Mouse (Mus musculus): ENCODE measurements at regions not wholly inside any gene's neighbourhood (a gene's known extent, or its start where the extent isn't known, plus 50 kb on each side); places are given as distances from the start of the nearest gene placed in this dataset.

DNA sequence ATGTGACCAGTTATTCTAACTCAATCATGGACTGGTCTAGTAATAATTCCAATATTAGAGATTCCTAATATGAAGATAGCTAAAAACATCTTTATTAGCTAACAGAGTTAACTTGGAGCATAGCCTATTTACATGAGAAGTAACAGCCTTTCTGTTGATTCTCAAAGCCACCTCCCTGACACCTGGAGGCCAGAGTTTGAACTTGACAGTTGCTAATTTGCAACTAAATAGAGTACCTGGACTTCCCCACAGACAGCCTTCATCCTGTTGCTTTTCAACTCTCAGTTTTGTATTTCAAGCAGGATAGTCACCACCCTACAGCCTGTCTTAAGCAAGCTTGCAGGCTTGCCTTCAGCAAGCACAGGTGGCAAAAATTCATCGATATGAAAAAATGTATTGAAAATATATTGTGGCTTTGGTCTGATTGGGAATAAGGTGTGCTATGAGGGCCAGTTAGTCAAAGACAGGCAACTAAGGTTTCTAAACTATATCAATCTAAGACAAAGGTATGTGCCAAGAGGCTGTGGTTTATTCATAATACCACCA, 264.1 kb upstream of the Tet2 start:
- no peak overlapping the region for H3K27ac ChIP-seq (ENCODE audit: control insufficient read depth, insufficient read depth, low read depth, low read length, poor library complexity)
- TF ChIP-seq POLR2A (IDR thresholded peaks at IDR 0.05; ENCODE audit: borderline replicate concordance, control insufficient read depth, low read depth, low read length) (no peak), CTCF (IDR thresholded peaks at IDR 0.05; ENCODE audit: control insufficient read depth, insufficient read depth, low read length) (no peak)
- no peak overlapping the region for H3K4me3 ChIP-seq (replicated peaks; ENCODE audit: control insufficient read depth, low read depth, low read length)
- 78% methylated on average over 1 of the region's 1 CpGs for WGBS
- no peaks in the 10 kb centered on the region for H3K4me1 ChIP-seq (ENCODE audit: control insufficient read depth, insufficient read depth, low read length)

DNA sequence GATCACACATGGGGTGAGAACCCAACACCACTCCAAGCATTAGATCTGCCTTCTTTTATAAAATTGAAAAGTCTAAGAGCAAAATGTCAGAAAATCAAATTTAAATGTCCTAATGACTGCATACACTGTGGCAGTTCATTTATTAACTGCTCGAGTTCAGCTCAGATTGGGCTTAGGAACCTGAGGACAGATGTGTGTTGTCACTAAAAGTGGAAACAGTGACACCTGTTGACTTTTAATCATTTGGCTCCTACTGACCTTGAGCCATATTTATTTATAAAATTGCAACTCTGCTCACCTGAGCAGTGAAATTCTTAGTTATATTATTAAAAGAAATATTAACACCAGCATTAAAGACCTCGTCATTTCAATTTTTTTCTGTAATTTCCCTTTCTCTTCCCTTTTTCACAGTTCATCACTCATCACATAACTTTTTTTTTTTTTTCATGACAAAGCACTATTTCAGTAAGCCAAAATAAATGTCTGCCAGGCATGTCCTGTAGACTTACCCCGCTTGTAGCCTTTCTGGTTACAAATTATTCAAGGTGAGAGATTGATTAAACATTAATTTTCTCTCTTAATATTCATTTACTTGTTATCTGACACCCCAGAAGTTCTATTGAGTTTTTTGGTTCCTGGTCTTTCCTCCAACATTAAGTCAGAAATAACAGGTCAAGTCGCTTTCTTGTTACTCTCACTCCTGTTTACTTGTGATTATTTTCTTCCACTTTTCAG, 274.2 kb upstream of the Tet2 start:
- no peak for TF ChIP-seq POLR2A (IDR thresholded peaks at IDR 0.05; ENCODE audit: borderline replicate concordance, control insufficient read depth, low read depth, low read length)
- TF ChIP-seq CTCF (IDR thresholded peaks at IDR 0.05; ENCODE audit: control insufficient read depth, insufficient read depth, low read length): no peak
- 47% methylated on average over 4 of the region's 4 CpGs for WGBS
- Histone ChIP-seq H3K4me1 (ENCODE audit: control insufficient read depth, insufficient read depth, low read length) (no peaks in the 10 kb centered on the region), H3K4me3 (replicated peaks; ENCODE audit: control insufficient read depth, low read depth, low read length) (no peak overlapping the region), H3K27ac (ENCODE audit: control insufficient read depth, insufficient read depth, low read depth, low read length, poor library complexity) (no peak overlapping the region)

DNA sequence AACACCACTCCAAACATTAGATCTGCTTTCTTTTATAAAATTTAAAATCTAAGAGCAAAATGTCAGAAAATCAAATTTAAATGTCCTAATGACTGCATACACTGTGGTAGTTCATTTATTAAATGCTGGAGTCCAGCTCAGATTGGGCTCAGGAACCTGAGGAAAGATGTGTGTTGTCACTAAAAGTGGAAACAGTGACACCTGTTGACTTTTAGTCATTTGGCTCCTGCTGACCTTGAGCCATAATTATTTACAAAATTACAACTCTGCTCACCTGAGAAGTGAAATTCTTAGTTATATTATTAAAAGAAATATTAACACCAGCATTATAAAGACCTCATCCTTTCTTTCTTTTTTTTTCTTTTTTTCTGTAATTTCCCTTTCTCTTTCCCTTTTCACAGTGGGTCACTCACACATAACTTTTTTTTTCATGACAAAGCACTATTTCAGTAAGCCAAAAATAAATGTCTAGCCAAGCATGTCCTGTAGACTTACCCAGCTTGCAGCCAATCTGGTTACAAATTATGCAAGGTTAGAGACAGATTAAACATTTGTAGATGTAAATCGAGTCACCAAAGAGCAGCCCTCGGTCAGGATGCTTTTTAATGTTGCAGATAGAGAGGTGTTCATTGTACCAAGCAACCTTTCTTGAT, 288.9 kb upstream of the Tet2 start:
- WGBS: 63% methylated on average over 2 of the region's 2 CpGs
- no peaks in the 10 kb centered on the region for H3K4me1 ChIP-seq (ENCODE audit: control insufficient read depth, insufficient read depth, low read length)
- no peak overlapping the region for H3K27ac ChIP-seq (ENCODE audit: control insufficient read depth, insufficient read depth, low read depth, low read length, poor library complexity)
- TF ChIP-seq CTCF (IDR thresholded peaks at IDR 0.05; ENCODE audit: control insufficient read depth, insufficient read depth, low read length) (no peak), POLR2A (IDR thresholded peaks at IDR 0.05; ENCODE audit: borderline replicate concordance, control insufficient read depth, low read depth, low read length) (no peak)
- H3K4me3 ChIP-seq (replicated peaks; ENCODE audit: control insufficient read depth, low read depth, low read length): no peak overlapping the region

DNA sequence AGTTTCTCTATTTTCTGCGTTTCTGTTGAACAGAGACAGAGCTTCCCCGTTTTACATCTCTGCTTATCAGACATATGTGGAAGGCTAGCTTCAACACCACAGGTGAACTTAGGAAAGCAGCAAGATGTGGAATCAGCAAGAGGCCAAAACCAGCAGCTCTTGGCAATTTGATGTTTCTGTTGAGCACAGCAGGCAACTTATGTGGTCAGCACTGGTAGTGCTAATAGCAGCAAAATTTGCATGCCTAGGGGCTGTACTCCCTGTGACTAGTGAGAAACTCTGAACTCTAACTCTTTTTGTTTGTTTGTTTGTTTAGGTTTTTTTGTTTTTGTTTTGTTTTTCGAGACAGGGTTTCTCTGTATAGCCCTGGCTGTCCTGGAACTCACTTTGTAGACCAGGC, 289.5 kb upstream of the Tet2 start:
- Histone ChIP-seq H3K4me1 (ENCODE audit: control insufficient read depth, insufficient read depth, low read length) (no peaks in the 10 kb centered on the region), H3K4me3 (replicated peaks; ENCODE audit: control insufficient read depth, low read depth, low read length) (no peak overlapping the region), H3K27ac (ENCODE audit: control insufficient read depth, insufficient read depth, low read depth, low read length, poor library complexity) (no peak overlapping the region)
- TF ChIP-seq POLR2A (IDR thresholded peaks at IDR 0.05; ENCODE audit: borderline replicate concordance, control insufficient read depth, low read depth, low read length) (no peak), CTCF (IDR thresholded peaks at IDR 0.05; ENCODE audit: control insufficient read depth, insufficient read depth, low read length) (no peak)
- 68% methylated on average over 3 of the region's 3 CpGs for WGBS

DNA sequence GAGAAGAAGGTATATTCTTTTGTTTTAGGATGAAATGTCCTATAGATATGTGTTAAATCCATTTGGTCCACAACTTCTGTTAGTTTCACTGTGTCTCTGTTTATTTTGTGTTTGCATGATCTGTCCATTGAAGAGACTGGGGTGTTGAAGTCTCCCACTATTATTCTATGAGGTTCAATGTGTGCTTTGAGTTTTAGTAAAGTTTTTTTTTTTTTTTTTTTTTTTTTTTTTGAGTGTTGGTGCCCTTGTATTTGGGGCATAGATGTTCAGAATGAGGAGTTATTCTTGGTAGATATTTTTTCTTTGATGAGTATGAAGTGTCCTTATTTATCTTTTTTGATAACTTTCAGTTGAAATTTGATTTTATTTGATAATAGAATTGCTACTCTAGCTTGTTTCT, 301.4 kb upstream of the Tet2 start:
- Histone ChIP-seq H3K4me3 (replicated peaks; ENCODE audit: control insufficient read depth, low read depth, low read length) (no peak overlapping the region), H3K4me1 (ENCODE audit: control insufficient read depth, insufficient read depth, low read length) (no peaks in the 10 kb centered on the region), H3K27ac (ENCODE audit: control insufficient read depth, insufficient read depth, low read depth, low read length, poor library complexity) (no peak overlapping the region)
- TF ChIP-seq CTCF (IDR thresholded peaks at IDR 0.05; ENCODE audit: control insufficient read depth, insufficient read depth, low read length): no peak

DNA sequence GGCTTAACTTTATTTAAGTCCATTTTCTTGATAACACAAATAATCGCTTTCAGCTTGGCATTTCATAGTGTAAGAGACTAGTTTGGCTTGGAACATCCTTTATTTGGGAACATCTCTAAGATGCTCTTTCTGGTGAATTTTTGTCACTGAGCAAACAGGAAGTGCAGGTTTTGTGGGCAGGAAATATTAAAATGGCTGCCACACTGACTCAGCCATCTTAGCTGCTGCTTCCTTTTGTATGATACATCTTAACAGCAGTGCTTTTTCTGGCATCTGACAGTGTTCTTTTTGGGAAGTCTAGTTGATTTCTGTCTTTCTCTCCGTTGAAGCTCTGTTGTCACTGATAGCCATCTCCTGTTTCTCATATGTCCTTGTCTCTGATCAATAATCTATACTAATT, 329.4 kb upstream of the Tet2 start:
- Histone ChIP-seq H3K27ac (ENCODE audit: control insufficient read depth, insufficient read depth, low read depth, low read length, poor library complexity) (no peak overlapping the region), H3K4me1 (ENCODE audit: control insufficient read depth, insufficient read depth, low read length) (no peaks in the 10 kb centered on the region), H3K4me3 (replicated peaks; ENCODE audit: control insufficient read depth, low read depth, low read length) (no peak overlapping the region)
- 50% methylated on average over 2 of the region's 2 CpGs for WGBS
- TF ChIP-seq POLR2A (IDR thresholded peaks at IDR 0.05; ENCODE audit: borderline replicate concordance, control insufficient read depth, low read depth, low read length) (no peak), CTCF (IDR thresholded peaks at IDR 0.05; ENCODE audit: control insufficient read depth, insufficient read depth, low read length) (no peak)

DNA sequence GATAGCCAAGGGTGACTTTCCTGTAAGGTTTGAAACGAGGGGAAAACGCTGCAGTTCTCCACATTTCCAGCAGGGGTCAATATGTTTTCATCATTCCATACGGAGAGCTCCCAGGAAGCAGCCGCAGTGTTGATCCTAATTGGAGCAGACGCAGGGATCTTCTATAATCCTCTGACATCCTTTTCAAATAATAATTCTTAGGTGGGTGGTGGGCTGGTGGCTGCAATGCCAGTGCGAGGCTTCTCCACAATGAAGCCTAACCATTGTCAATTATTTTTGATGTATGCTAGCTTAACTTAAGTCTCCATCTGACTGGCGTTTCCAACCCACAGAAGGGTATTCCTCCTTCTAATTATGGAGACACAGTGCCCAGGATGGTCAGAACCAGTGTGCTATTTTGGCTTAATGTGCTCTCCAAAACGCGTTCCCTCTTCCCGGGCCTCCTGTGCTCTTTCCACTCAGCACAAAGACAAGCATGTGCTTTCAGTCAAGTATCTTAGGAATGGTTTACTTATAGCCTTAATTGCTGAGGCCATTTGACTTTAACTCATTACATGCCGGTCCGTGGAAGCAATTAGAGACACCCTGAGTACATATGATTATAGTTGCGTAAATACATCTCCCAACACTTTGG, 331.6 kb upstream of the Tet2 start:
- H3K4me3 ChIP-seq (replicated peaks; ENCODE audit: control insufficient read depth, low read depth, low read length): no peak overlapping the region
- 37% methylated on average over 13 of the region's 13 CpGs for WGBS
- no peak for TF ChIP-seq POLR2A (IDR thresholded peaks at IDR 0.05; ENCODE audit: borderline replicate concordance, control insufficient read depth, low read depth, low read length)
- TF ChIP-seq CTCF (IDR thresholded peaks at IDR 0.05; ENCODE audit: control insufficient read depth, insufficient read depth, low read length): no peak
- H3K4me1 ChIP-seq (ENCODE audit: control insufficient read depth, insufficient read depth, low read length): no peaks in the 10 kb centered on the region
- H3K27ac ChIP-seq (ENCODE audit: control insufficient read depth, insufficient read depth, low read depth, low read length, poor library complexity): no peak overlapping the region

DNA sequence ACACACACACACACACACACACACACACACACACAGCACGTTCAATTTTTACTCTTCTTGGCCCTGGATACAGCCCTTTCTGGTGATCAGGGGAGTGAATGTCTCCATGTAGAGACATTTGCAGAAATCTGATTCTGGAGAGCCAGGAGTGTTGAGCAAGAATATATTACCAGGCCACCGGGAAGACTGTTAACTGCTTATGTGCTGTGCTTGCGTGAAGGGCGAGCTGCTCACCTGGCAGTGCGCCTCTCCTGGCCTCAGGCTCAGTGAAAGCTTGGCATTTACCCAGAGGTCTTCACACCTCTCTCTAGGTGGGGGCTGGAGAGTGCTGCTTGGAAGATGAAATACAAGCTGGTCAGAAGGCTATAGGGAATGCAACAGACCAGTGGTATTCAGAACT, 332.4 kb upstream of the Tet2 start:
- 57% methylated on average over 5 of the region's 5 CpGs for WGBS
- no peak overlapping the region for H3K4me3 ChIP-seq (replicated peaks; ENCODE audit: control insufficient read depth, low read depth, low read length)
- no peaks in the 10 kb centered on the region for H3K4me1 ChIP-seq (ENCODE audit: control insufficient read depth, insufficient read depth, low read length)
- no peak overlapping the region for H3K27ac ChIP-seq (ENCODE audit: control insufficient read depth, insufficient read depth, low read depth, low read length, poor library complexity)
- no peak for TF ChIP-seq POLR2A (IDR thresholded peaks at IDR 0.05; ENCODE audit: borderline replicate concordance, control insufficient read depth, low read depth, low read length)
- TF ChIP-seq CTCF (IDR thresholded peaks at IDR 0.05; ENCODE audit: control insufficient read depth, insufficient read depth, low read length): no peak

Measured in bone marrow, adult 2 months (tissue).